Mouse (Mus musculus) urinary bladder, postnatal 25 days (tissue): ENCODE measurements around the gene Sem1.
"Not testable (repeated sequence)": the region's sequence is repeated elsewhere in the genome, so short reads cannot be mapped to it uniquely, and the experiment has no call there.

ENCODE experiments used
- DNase-seq: peaks from one replicate; pipeline ENCODE4 v3.0.0; 2022; ENCODE audit warnings: low spot score

Gene Sem1

GRCm38 (mm10) chr6:6578304-6579149 is at the start of gene Sem1:
Gene Sem1 (minus strand): TSS chr6:6578663.
- peak; percentile 84 for DNase-seq

- peak; percentile 7 for DNase-seq
Measured at GRCm38 (mm10) chr6:6622846-6623749, 44.6 kb upstream of the Sem1 start.

GRCm38 (mm10) chr6:6603561-6604544 is 25.4 kb upstream of the Sem1 start:
- DNase-seq: no peak

- peak; percentile 59 for DNase-seq
Measured at GRCm38 (mm10) chr6:6586313-6586712, 7.8 kb upstream of the Sem1 start.

- DNase-seq: no peak
Measured at GRCm38 (mm10) chr6:6581849-6582248, 3.4 kb upstream of the Sem1 start.

GRCm38 (mm10) chr6:6577741-6578284 is 650 bp downstream of the Sem1 start:
- DNase-seq: no peak

GRCm38 (mm10) chr6:6577291-6577690 is 1.2 kb downstream of the Sem1 start:
- DNase-seq: no peak

GRCm38 (mm10) chr6:6575796-6576195 is 2.7 kb downstream of the Sem1 start:
- no peak for DNase-seq

GRCm38 (mm10) chr6:6568436-6568835 is 10.0 kb downstream of the Sem1 start:
- no peak for DNase-seq

GRCm38 (mm10) chr6:6563691-6564090 is 14.8 kb downstream of the Sem1 start:
- DNase-seq: peak; percentile 26

- no peak for DNase-seq
Measured at GRCm38 (mm10) chr6:6562716-6563115, 15.7 kb downstream of the Sem1 start.

GRCm38 (mm10) chr6:6557647-6558046 is 20.8 kb downstream of the Sem1 start:
- no peak for DNase-seq

GRCm38 (mm10) chr6:6552006-6552405 is 26.5 kb downstream of the Sem1 start:
- no peak for DNase-seq

GRCm38 (mm10) chr6:6547997-6548396 is 30.5 kb downstream of the Sem1 start:
- no peak for DNase-seq

- DNase-seq: no peak
Measured at GRCm38 (mm10) chr6:6544255-6544645, 34.2 kb downstream of the Sem1 start.

- no peak for DNase-seq
Measured at GRCm38 (mm10) chr6:6543606-6544254, 34.7 kb downstream of the Sem1 start.

GRCm38 (mm10) chr6:6542133-6542532 is 36.3 kb downstream of the Sem1 start:
- no peak for DNase-seq

- DNase-seq: no peak
Measured at GRCm38 (mm10) chr6:6536781-6537466, 41.5 kb downstream of the Sem1 start.

GRCm38 (mm10) chr6:6536359-6536758 is 42.1 kb downstream of the Sem1 start:
- DNase-seq: not testable (repeated sequence)
